In genomic region chr6:113691084-113691462, GRCm38 (mm10) we compare ENCODE assay signal across 8 mouse cellular contexts. TPM values are rescaled to one million over a fixed set of nuclear protein-coding genes. Genes with fewer than 3 reads are reported as not detected.
A peak's percentile ranks its signal among the peaks of the same experiment; 100 is the strongest.
DNase-seq lines count a peak whose midpoint lies in the region; ATAC-seq and TF ChIP-seq lines count a peak whose summit lies in the region.

No protein-coding gene starts in this region.

- H3K9me3 ChIP-seq in kidney, embryonic 14.5 days (ENCODE audit: control insufficient read depth, low read length), result no peaks in the 10 kb centered on the region
- H3K9me3 ChIP-seq in hindbrain, embryonic 14.5 days (ENCODE audit: control insufficient read depth, low read length), result no peaks in the 10 kb centered on the region

- 60% methylated on average over 4 of the region's 4 CpGs for WGBS in kidney, embryonic 14.5 days
- 85% methylated on average over 4 of the region's 4 CpGs for WGBS in hindbrain, embryonic 14.5 days

- no peak for TF ChIP-seq CTCF in bone marrow macrophage, adult 2 months (IDR thresholded peaks at IDR 0.05; ENCODE audit: low read depth, low read length)

- peak overlapping the region; percentile 39 for H3K4me2 ChIP-seq in kidney, embryonic 14.5 days (replicated peaks; ENCODE audit: low read depth, low read length)
- H3K4me2 ChIP-seq in hindbrain, embryonic 14.5 days (replicated peaks), result peak overlapping the region; percentile 24; the same call in 1 of the 2 replicates

- H3K9ac ChIP-seq in kidney, embryonic 14.5 days (ENCODE audit: low read depth, low read length), result peak overlapping the region; percentile 44; the same call in 1 of the 2 replicates
- no peak overlapping the region for H3K9ac ChIP-seq in hindbrain, embryonic 14.5 days

- H3K4me3 ChIP-seq in kidney, embryonic 14.5 days (ENCODE audit: low read length), result peak overlapping the region; percentile 13; the same call in 1 of the 2 replicates
- peak overlapping the region; percentile 7; the same call in 1 of the 2 replicates for H3K4me3 ChIP-seq in bone marrow macrophage, adult 2 months (ENCODE audit: insufficient read depth, low read length)
- no peak overlapping the region for H3K4me3 ChIP-seq in hindbrain, embryonic 14.5 days (replicated peaks; ENCODE audit: low read length)

- no peaks in the 10 kb centered on the region for H3K27me3 ChIP-seq in kidney, embryonic 14.5 days (ENCODE audit: control insufficient read depth, insufficient read depth, low read length)
- H3K27me3 ChIP-seq in hindbrain, embryonic 14.5 days (ENCODE audit: control insufficient read depth, insufficient read depth, low read length), result no peaks in the 10 kb centered on the region

- no peak for DNase-seq in kidney, adult 11 months
- DNase-seq in hindbrain, embryonic 14.5 days (ENCODE audit: low spot score), result no peak
- DNase-seq in layer of hippocampus, postnatal 14 days (ENCODE audit: low spot score in 2 of 2), result no peak
- DNase-seq in adrenal gland, adult 8-10 months, result no peak
- no peak for DNase-seq in right cerebral cortex, postnatal 10 days (ENCODE audit: low spot score in 2 of 2)

- no peaks in the 10 kb centered on the region for H3K36me3 ChIP-seq in kidney, embryonic 14.5 days (ENCODE audit: control insufficient read depth, insufficient read depth, low read length)
- no peaks in the 10 kb centered on the region for H3K36me3 ChIP-seq in hindbrain, embryonic 14.5 days (replicated peaks; ENCODE audit: control insufficient read depth, insufficient read depth)

- TF ChIP-seq POLR2A in bone marrow macrophage, adult 2 months (IDR thresholded peaks at IDR 0.05; ENCODE audit: borderline replicate concordance, low read depth, low read length), result no peak

- H3K27ac ChIP-seq in kidney, embryonic 14.5 days (ENCODE audit: low read depth, low read length), result peak overlapping the region; percentile 91
- H3K27ac ChIP-seq in bone marrow macrophage, adult 2 months (ENCODE audit: insufficient read depth, low read depth, low read length), result peak overlapping the region; percentile 75
- H3K27ac ChIP-seq in hindbrain, embryonic 14.5 days, result 0 out of 2 replicates have a peak overlapping the region, but pooled peaks have one; percentile 14

- ATAC-seq in kidney, embryonic 14.5 days (ENCODE audit: low FRiP score, low TSS enrichment), result no peak
- no peak for ATAC-seq in hindbrain, embryonic 14.5 days (ENCODE audit: low FRiP score)
- 0 out of 2 replicates have a peak, but pooled peaks have one; percentile 24 for ATAC-seq in monocyte, adult 5-6 weeks (replicated peaks; ENCODE audit: insufficient number of reproducible peaks, low FRiP score, low TSS enrichment, poor library complexity, severe bottlenecking)

- peaks cover 20% of the 10 kb centered on the region for H3K4me1 ChIP-seq in kidney, embryonic 14.5 days (ENCODE audit: control insufficient read depth, insufficient read depth, low read length)
- H3K4me1 ChIP-seq in bone marrow macrophage, adult 2 months (ENCODE audit: control insufficient read depth, insufficient read depth, low read length), result peaks cover 49% of the 10 kb centered on the region
- H3K4me1 ChIP-seq in hindbrain, embryonic 14.5 days (replicated peaks; ENCODE audit: control insufficient read depth, insufficient read depth, low read length), result peaks cover 5% of the 10 kb centered on the region; the same call in 1 of the 2 replicates

RNA-seq across cellular contexts. Expression of gene Tatdn2, which starts 5.8 kb away (rescaled TPM):
- polyA plus RNA-seq in kidney, embryonic 14.5 days (2014; fragmentation: Nextera tagmentation; extraction: Ambion mirVana), result 0.93 and 1.9 TPM in 2 replicates
- polyA plus RNA-seq in bone marrow macrophage, adult 2 months (2012; ENCODE audit: insufficient read depth, insufficient read length, missing spikeins), result 27.9 and 32.1 TPM in 2 replicates
- polyA plus RNA-seq in hindbrain, embryonic 14.5 days (2014; fragmentation: Nextera tagmentation; extraction: Ambion mirVana), result 2.2 and 2.4 TPM in 2 replicates
- total RNA-seq in monocyte, adult 5-6 weeks (2017), result 306 to 404 TPM (median 339 TPM) in 3 replicates
- total RNA-seq in layer of hippocampus, postnatal 14 days (2021), result 10 to 100 TPM; 66.2 to 72.0 TPM
- 10 to 100 TPM; 56.1 to 74.8 (median 64.0) TPM for total RNA-seq in adrenal gland, adult 8-10 months (2022)

RNA-seq across cellular contexts. Expression of gene Ghrl, which starts 28.6 kb away (rescaled TPM):
- 0.37 and 0.60 TPM in 2 replicates for polyA plus RNA-seq in kidney, embryonic 14.5 days (2014; fragmentation: Nextera tagmentation; extraction: Ambion mirVana)
- polyA plus RNA-seq in bone marrow macrophage, adult 2 months (2012; ENCODE audit: insufficient read depth, insufficient read length, missing spikeins), result not detected in 2 replicates
- polyA plus RNA-seq in hindbrain, embryonic 14.5 days (2014; fragmentation: Nextera tagmentation; extraction: Ambion mirVana), result 1.1 and 1.2 TPM in 2 replicates
- total RNA-seq in monocyte, adult 5-6 weeks (2017), result 3.1 to 6.6 TPM in 2 of 3 replicates, not detected in the other
- total RNA-seq in layer of hippocampus, postnatal 14 days (2021), result under 1 TPM in 1 of 2 experiments, not detected in 1; 0.79 TPM
- 1 to 10 TPM in 1 of 4 experiments, not detected in 3; 1.4 TPM for total RNA-seq in adrenal gland, adult 8-10 months (2022)

RNA-seq across cellular contexts. Expression of gene Sec13, which starts 49.5 kb away (rescaled TPM):
- polyA plus RNA-seq in kidney, embryonic 14.5 days (2014; fragmentation: Nextera tagmentation; extraction: Ambion mirVana), result 286 and 297 TPM in 2 replicates
- polyA plus RNA-seq in bone marrow macrophage, adult 2 months (2012; ENCODE audit: insufficient read depth, insufficient read length, missing spikeins), result 52.3 and 59.9 TPM in 2 replicates
- 196 TPM in 2 replicates for polyA plus RNA-seq in hindbrain, embryonic 14.5 days (2014; fragmentation: Nextera tagmentation; extraction: Ambion mirVana)
- 93.8 to 134 TPM (median 113 TPM) in 3 replicates for total RNA-seq in monocyte, adult 5-6 weeks (2017)
- total RNA-seq in layer of hippocampus, postnatal 14 days (2021), result 10 to 100 TPM; 80.2 to 83.7 TPM
- total RNA-seq in adrenal gland, adult 8-10 months (2022), result 100 to 1,000 TPM; 117 to 146 (median 124) TPM

RNA-seq across cellular contexts. Expression of gene Irak2, which starts 52.8 kb away (rescaled TPM):
- 1.9 and 2.6 TPM in 2 replicates for polyA plus RNA-seq in kidney, embryonic 14.5 days (2014; fragmentation: Nextera tagmentation; extraction: Ambion mirVana)
- polyA plus RNA-seq in bone marrow macrophage, adult 2 months (2012; ENCODE audit: insufficient read depth, insufficient read length, missing spikeins), result 54.3 and 57.5 TPM in 2 replicates
- polyA plus RNA-seq in hindbrain, embryonic 14.5 days (2014; fragmentation: Nextera tagmentation; extraction: Ambion mirVana), result 0.95 and 1.4 TPM in 2 replicates
- total RNA-seq in monocyte, adult 5-6 weeks (2017), result 99.6 to 134 TPM (median 117 TPM) in 3 replicates
- 10 to 100 TPM; 19.9 to 20.0 TPM for total RNA-seq in layer of hippocampus, postnatal 14 days (2021)
- total RNA-seq in adrenal gland, adult 8-10 months (2022), result 10 to 100 TPM; 11.8 to 38.3 (median 22.4) TPM

Comparison
In these comparisons a context has a peak if more than half of its experiments do, and no peak if none do; other contexts are left out.
1. H3K27ac ChIP-seq: peak in every context shown above with its lines; median percentile 91 in kidney, embryonic 14.5 days; 75 in bone marrow macrophage, adult 2 months; 14 in hindbrain, embryonic 14.5 days.